15 mouse cellular contexts compared by ENCODE assay signal in the genomic region with DNA sequence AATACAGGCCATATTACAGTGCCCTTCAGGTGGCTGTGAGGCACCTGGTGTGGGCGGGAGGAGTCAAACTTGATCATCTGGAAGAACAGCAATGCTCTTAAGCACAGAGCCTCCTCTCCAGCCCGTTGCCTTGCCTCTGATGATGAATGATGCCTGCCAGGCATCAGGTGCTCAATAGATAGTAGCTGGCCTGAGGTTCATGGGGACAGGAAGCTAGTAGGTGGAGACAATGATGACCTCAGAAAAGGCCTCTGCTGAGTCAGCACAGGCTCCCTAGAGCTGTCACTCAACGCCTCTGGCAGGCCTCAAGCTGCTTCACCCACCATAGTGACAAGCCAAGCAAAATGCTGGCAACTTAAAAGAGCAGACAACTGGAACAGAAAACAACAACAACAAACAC. TPM values are rescaled to one million over a fixed set of nuclear protein-coding genes. Genes with fewer than 3 reads are reported as not detected.
A peak's percentile ranks its signal among the peaks of the same experiment; 100 is the strongest.
DNase-seq lines count a peak whose midpoint lies in the region; ATAC-seq and TF ChIP-seq lines count a peak whose summit lies in the region.
"Had no signal": no experiment of that assay in that cellular context is flagged by ENCODE, and none has a peak within 500 bp of the region (broad histone marks: within the 10 kb centered on the region; RNA-seq: fewer than 3 reads in every experiment).

No protein-coding gene starts in this region.

- peak; percentile 41 for ATAC-seq in intestine, postnatal 0 days
- no peak; the same call in 1 of the 2 replicates for ATAC-seq in intestine, embryonic 16.5 days
- ATAC-seq in neural tube, embryonic 15.5 days (ENCODE audit: low FRiP score), result no peak
- ATAC-seq: forebrain, embryonic 14.5 days; hindbrain, embryonic 16.5 days; midbrain, embryonic 16.5 days had no signal

- WGBS in intestine, postnatal 0 days, result 37% methylated on average over 3 of the region's 3 CpGs
- WGBS in intestine, embryonic 16.5 days, result 53% methylated on average over 3 of the region's 3 CpGs
- WGBS in neural tube, embryonic 15.5 days, result 55% methylated on average over 3 of the region's 3 CpGs

- no peak for DNase-seq in ES-E14 (ENCODE audit: low read depth, low spot score)
- DNase-seq in c-Kit-positive CD71-negative TER-119-negative erythroid progenitor cells, embryonic 14.5 days (ENCODE audit: low read depth), result peak; percentile 20
- DNase-seq in splenic B cell, adult 2 months (ENCODE audit: low read depth, low spot score), result peak; percentile 7
- no peak for DNase-seq in layer of hippocampus, postnatal 36 days
- DNase-seq: cerebellum, postnatal 25 days; heart, postnatal 10 days; lung, postnatal 36 days had no signal

- TF ChIP-seq CTCF in intestine, postnatal 0 days (IDR thresholded peaks at IDR 0.05; ENCODE audit: low read depth), result no peak

- no peaks in the 10 kb centered on the region for H3K9me3 ChIP-seq in intestine, postnatal 0 days (ENCODE audit: control insufficient read depth)
- H3K9me3 ChIP-seq in intestine, embryonic 16.5 days (ENCODE audit: control insufficient read depth, low read length), result no peaks in the 10 kb centered on the region
- H3K9me3 ChIP-seq in ES-E14 (ENCODE audit: control insufficient read depth, insufficient read depth, low read depth, low read length), result no peaks in the 10 kb centered on the region; the same call in 1 of the 2 replicates
- no peaks in the 10 kb centered on the region for H3K9me3 ChIP-seq in neural tube, embryonic 15.5 days (replicated peaks)
- H3K9me3 ChIP-seq: embryonic facial prominence, embryonic 15.5 days; neural tube, embryonic 12.5 days had no signal

- no peak overlapping the region for H3K9ac ChIP-seq in intestine, postnatal 0 days (ENCODE audit: low read depth, low read length)
- H3K9ac ChIP-seq in intestine, embryonic 16.5 days (ENCODE audit: low read depth, low read length), result no peak overlapping the region
- H3K9ac ChIP-seq in ES-E14 (ENCODE audit: insufficient read depth, low read depth, low read length, poor library complexity, severe bottlenecking), result no peak overlapping the region
- H3K9ac ChIP-seq in neural tube, embryonic 15.5 days (replicated peaks), result no peak overlapping the region
- H3K9ac ChIP-seq: embryonic facial prominence, embryonic 15.5 days; neural tube, embryonic 12.5 days had no signal

- no peak overlapping the region for H3K27ac ChIP-seq in intestine, postnatal 0 days (ENCODE audit: low read depth, low read length)
- H3K27ac ChIP-seq in intestine, embryonic 16.5 days (ENCODE audit: low read length), result no peak overlapping the region
- H3K27ac ChIP-seq in ES-E14 (ENCODE audit: insufficient read depth, low read depth, low read length, poor library complexity, severe bottlenecking), result no peak overlapping the region
- H3K27ac ChIP-seq in neural tube, embryonic 15.5 days (replicated peaks), result no peak overlapping the region
- H3K27ac ChIP-seq: neural tube, embryonic 12.5 days had no signal

- no peak overlapping the region for H3K4me3 ChIP-seq in intestine, postnatal 0 days (ENCODE audit: low read depth, low read length)
- H3K4me3 ChIP-seq in intestine, embryonic 16.5 days (ENCODE audit: low read length), result no peak overlapping the region
- H3K4me3 ChIP-seq in ES-E14 (ENCODE audit: insufficient read depth in 1 of 2, low read depth in 1 of 2, low read length in 2 of 2, poor library complexity in 1 of 2, severe bottlenecking in 1 of 2), result no peak overlapping the region
- H3K4me3 ChIP-seq in neural tube, embryonic 15.5 days (replicated peaks), result no peak overlapping the region
- H3K4me3 ChIP-seq: embryonic facial prominence, embryonic 15.5 days; neural tube, embryonic 12.5 days had no signal

- no peaks in the 10 kb centered on the region for H3K4me1 ChIP-seq in intestine, postnatal 0 days (replicated peaks; ENCODE audit: control insufficient read depth, insufficient read depth, low read length)
- H3K4me1 ChIP-seq in intestine, embryonic 16.5 days (ENCODE audit: control insufficient read depth, insufficient read depth, low read length), result no peaks in the 10 kb centered on the region
- H3K4me1 ChIP-seq in ES-E14 (ENCODE audit: control insufficient read depth in 2 of 2, insufficient read depth in 2 of 2, low read length in 2 of 2, poor library complexity in 1 of 2), result no peaks in the 10 kb centered on the region
- no peaks in the 10 kb centered on the region for H3K4me1 ChIP-seq in neural tube, embryonic 15.5 days
- H3K4me1 ChIP-seq: neural tube, embryonic 12.5 days had no signal

- H3K36me3 ChIP-seq in intestine, postnatal 0 days (ENCODE audit: control insufficient read depth, insufficient read depth), result no peaks in the 10 kb centered on the region
- no peaks in the 10 kb centered on the region for H3K36me3 ChIP-seq in intestine, embryonic 16.5 days (ENCODE audit: control insufficient read depth, insufficient read depth, low read length)
- no peaks in the 10 kb centered on the region for H3K36me3 ChIP-seq in ES-E14 (ENCODE audit: control insufficient read depth, insufficient read depth, low read length, poor library complexity, severe bottlenecking)
- H3K36me3 ChIP-seq in splenic B cell, adult 2 months (ENCODE audit: control insufficient read depth, insufficient read depth, low read length, poor library complexity, severe bottlenecking), result no peaks in the 10 kb centered on the region
- no peaks in the 10 kb centered on the region for H3K36me3 ChIP-seq in neural tube, embryonic 15.5 days
- H3K36me3 ChIP-seq: embryonic facial prominence, embryonic 15.5 days; neural tube, embryonic 12.5 days had no signal

- H3K4me2 ChIP-seq in intestine, postnatal 0 days (replicated peaks; ENCODE audit: low read depth), result no peak overlapping the region
- H3K4me2 ChIP-seq in intestine, embryonic 16.5 days (ENCODE audit: low read depth, low read length), result no peak overlapping the region
- H3K4me2 ChIP-seq in neural tube, embryonic 15.5 days, result no peak overlapping the region
- H3K4me2 ChIP-seq: embryonic facial prominence, embryonic 15.5 days; neural tube, embryonic 12.5 days had no signal

- H3K27me3 ChIP-seq in intestine, postnatal 0 days (replicated peaks; ENCODE audit: control insufficient read depth, insufficient read depth, low read length), result no peaks in the 10 kb centered on the region
- H3K27me3 ChIP-seq in intestine, embryonic 16.5 days (replicated peaks; ENCODE audit: control insufficient read depth, insufficient read depth, low read length), result no peaks in the 10 kb centered on the region
- H3K27me3 ChIP-seq in splenic B cell, adult 2 months (ENCODE audit: control insufficient read depth, insufficient read depth, low read length, poor library complexity, severe bottlenecking), result no peaks in the 10 kb centered on the region
- no peaks in the 10 kb centered on the region for H3K27me3 ChIP-seq in neural tube, embryonic 15.5 days (replicated peaks)
- H3K27me3 ChIP-seq: embryonic facial prominence, embryonic 15.5 days; neural tube, embryonic 12.5 days had no signal

- in situ Hi-C loops in ES-E14 (cut with MboI; ENCODE audit: low sequenced_read_pairs in 2 of 2, unreplicated experiment in 2 of 2), result no loop called here

TF ChIP-seq in ES-E14, 5 proteins besides CTCF, POLR2A, EP300 and RAD21:
- peak; percentile 97 for TF ChIP-seq MAFK (IDR thresholded peaks at IDR 0.05; ENCODE audit: insufficient read depth, low read depth, low read length)
- no peak for TF ChIP-seq ZC3H11A (IDR thresholded peaks at IDR 0.05; ENCODE audit: borderline replicate concordance, low read depth, low read length)

RNA-seq across cellular contexts. Expression of a gene that starts 36.9 kb away (rescaled TPM):
- 8.5 and 9.4 TPM in 2 replicates for polyA plus RNA-seq in intestine, postnatal 0 days (2015; fragmentation: Nextera tagmentation; extraction: Ambion mirVana)
- polyA plus RNA-seq in intestine, embryonic 16.5 days (2015; fragmentation: Nextera tagmentation; extraction: Ambion mirVana), result 12.2 and 12.4 TPM in 2 replicates
- total RNA-seq in ES-E14 (2012; rRNA removed), result 39.8 and 54.2 TPM in 2 replicates
- polyA plus RNA-seq in neural tube, embryonic 15.5 days (2015; fragmentation: Nextera tagmentation; extraction: Ambion mirVana), result 11.6 and 13.9 TPM in 2 replicates
- 10 to 100 TPM; 21.7 to 23.1 TPM for total RNA-seq in layer of hippocampus, postnatal 36 days (2021)

RNA-seq across cellular contexts. Expression of a gene that starts 52.6 kb away (rescaled TPM):
- polyA plus RNA-seq in intestine, postnatal 0 days (2015; fragmentation: Nextera tagmentation; extraction: Ambion mirVana), result 36.1 and 37.5 TPM in 2 replicates
- 58.0 and 60.8 TPM in 2 replicates for polyA plus RNA-seq in intestine, embryonic 16.5 days (2015; fragmentation: Nextera tagmentation; extraction: Ambion mirVana)
- total RNA-seq in ES-E14 (2012; rRNA removed), result 2.3 and 3.9 TPM in 2 replicates
- 19.8 and 22.2 TPM in 2 replicates for polyA plus RNA-seq in neural tube, embryonic 15.5 days (2015; fragmentation: Nextera tagmentation; extraction: Ambion mirVana)
- 10 to 100 TPM; 12.0 to 13.4 TPM for total RNA-seq in layer of hippocampus, postnatal 36 days (2021)

Comparison
In these comparisons a context has a peak if more than half of its experiments do, and no peak if none do; other contexts are left out.
1. DNase-seq: peak in c-Kit-positive CD71-negative TER-119-negative erythroid progenitor cells, embryonic 14.5 days (single experiment) and splenic B cell, adult 2 months (single experiment); none in ES-E14 (single experiment) and layer of hippocampus, postnatal 36 days (0 of 2).